Mouse (Mus musculus) neural tube, embryonic 11.5 days (tissue): Measurements from ENCODE around the gene Rgs3. TPM values are rescaled to one million over a fixed set of nuclear protein-coding genes. Genes with fewer than 3 reads are reported as not detected.

Experiments
- ATAC-seq: fragments of 200-750 bp; cut with Nextera tagmentation; 2 replicates; pipeline ENCODE4 v1.8.0; 2017; ENCODE audit warnings: moderate number of reproducible peaks, mild to moderate bottlenecking, moderate TSS enrichment, moderate library complexity; ENCODE audit not compliant: insufficient read depth, low FRiP score, low TSS enrichment
- DNase-seq: peaks from one replicate; pipeline ENCODE4 v3.0.0-alpha.2; 2015; ENCODE audit warnings: low spot score
- H3K27ac ChIP-seq: fragments of 300-500 bp; sonication (generic); 2 replicates; pipeline ENCODE4 v1.5.1; 2014; ENCODE audit warnings: low read depth, mild to moderate bottlenecking, low read length
- H3K27me3 ChIP-seq: fragments of 300-500 bp; sonication (generic); 2 replicates; pipeline ENCODE4 v1.6.1; 2014; ENCODE audit warnings: mild to moderate bottlenecking, low read length, mixed read lengths; ENCODE audit not compliant: control insufficient read depth, insufficient read depth
- H3K36me3 ChIP-seq: fragments of 300-500 bp; sonication (generic); 2 replicates; pipeline ENCODE4 v1.6.1; 2014; ENCODE audit warnings: mild to moderate bottlenecking, low read length, moderate library complexity, mixed read lengths; ENCODE audit not compliant: control insufficient read depth, insufficient read depth
- H3K4me1 ChIP-seq: fragments of 300-500 bp; sonication (generic); 2 replicates; pipeline ENCODE4 v1.6.1; 2014; ENCODE audit warnings: low read length, mixed read lengths; ENCODE audit not compliant: control insufficient read depth, insufficient read depth
- H3K4me2 ChIP-seq: fragments of 300-500 bp; sonication (generic); 2 replicates; pipeline ENCODE4 v1.6.1; 2014; ENCODE audit warnings: low read depth, mild to moderate bottlenecking, moderate library complexity
- H3K4me3 ChIP-seq: fragments of 300-500 bp; sonication (generic); 2 replicates; pipeline ENCODE4 v1.5.1; 2014; ENCODE audit warnings: low read depth, low read length
- H3K9ac ChIP-seq: fragments of 300-500 bp; sonication (generic); 2 replicates; pipeline ENCODE4 v1.6.1; 2014; ENCODE audit warnings: mild to moderate bottlenecking, low read length
- H3K9me3 ChIP-seq: fragments of 300-500 bp; sonication (generic); 2 replicates; pipeline ENCODE4 v1.6.1; 2016; ENCODE audit warnings: low read length; ENCODE audit not compliant: control insufficient read depth
- WGBS: fragments of 180-500 bp; shearing (Covaris S2); extraction: QIAGEN DNeasy Blood & Tissue Kit; methylation state at CpG from one replicate; pipeline ENCODE4 v1.1.7; 2014; 5-methylcytosine and 5-hydroxymethylcytosine counted together
- polyA plus RNA-seq: library from polyadenylated mRNA; unstranded; fragments of >200 nt; fragmentation: Nextera tagmentation; extraction: Ambion mirVana; gene quantifications from 2 replicates; pipeline ENCODE4 v1.2.1, GENCODE M21; 2014

Rgs3 gene
- polyA plus RNA-seq, 1 experiment from 2014 or later = 29.4 TPM

DNA sequence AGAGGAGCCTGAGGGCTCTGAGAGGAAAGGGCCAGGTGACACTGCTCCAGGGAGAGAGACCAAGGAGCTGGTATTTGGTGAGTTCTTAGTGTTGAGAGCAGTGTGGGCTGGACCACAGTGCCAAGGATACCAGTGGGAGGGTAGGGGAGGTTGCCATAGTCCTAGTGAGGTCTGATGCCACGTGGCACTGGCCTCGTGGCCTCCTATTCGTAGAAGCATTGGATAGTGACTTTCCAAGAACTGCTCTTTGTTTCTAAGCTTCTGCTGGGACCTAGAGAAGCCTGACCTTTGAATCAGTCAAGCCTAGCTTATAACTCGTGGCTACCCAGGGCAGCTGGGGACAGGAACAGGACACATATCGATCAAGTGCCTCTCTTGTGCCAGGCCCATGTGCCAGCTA lies 164.1 kb downstream of the Rgs3 start:
- Histone ChIP-seq H3K36me3 (no peaks in the 10 kb centered on the region), H3K27ac (no peak overlapping the region), H3K4me1 (no peaks in the 10 kb centered on the region), H3K27me3 (no peaks in the 10 kb centered on the region), H3K4me3 (no peak overlapping the region), H3K9me3 (no peaks in the 10 kb centered on the region), H3K9ac (no peak overlapping the region), H3K4me2 (no peak overlapping the region)
- no peak for ATAC-seq
- DNase-seq = no peak
- WGBS = 87% methylated on average over 5 of the region's 5 CpGs

DNA sequence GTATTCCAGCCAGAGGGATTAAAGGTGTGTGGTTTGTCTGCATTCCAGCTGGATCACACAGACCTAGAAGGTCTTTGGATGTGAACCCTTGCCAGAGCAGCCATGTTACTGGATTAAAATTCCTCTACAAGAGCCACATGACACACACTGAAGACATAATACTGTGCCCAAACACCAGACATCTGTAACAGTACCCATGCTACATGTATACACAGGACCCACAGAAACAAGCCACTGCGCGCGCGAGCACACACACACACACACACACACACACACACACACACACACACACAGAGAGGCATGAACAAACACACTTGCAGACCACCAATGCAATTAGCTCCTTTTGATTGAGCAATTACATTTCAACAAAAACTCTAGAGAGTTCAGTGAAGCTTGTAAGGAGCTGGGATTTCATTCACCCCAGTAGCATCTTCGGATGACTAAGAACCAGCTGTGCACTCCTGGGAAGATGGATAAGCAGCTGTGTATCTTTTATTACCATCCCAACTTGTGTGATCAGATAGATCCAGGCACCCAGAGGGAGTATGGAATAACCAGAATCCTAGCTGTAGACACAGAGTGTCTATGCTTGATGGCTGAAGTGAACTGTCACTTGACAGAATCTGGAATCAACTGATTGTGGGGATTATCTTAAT lies 166.8 kb downstream of the Rgs3 start:
- no peak for ATAC-seq
- Histone ChIP-seq H3K9me3 (no peaks in the 10 kb centered on the region), H3K4me2 (no peak overlapping the region), H3K4me1 (no peaks in the 10 kb centered on the region), H3K36me3 (no peaks in the 10 kb centered on the region), H3K9ac (no peak overlapping the region), H3K27me3 (no peaks in the 10 kb centered on the region), H3K27ac (no peak overlapping the region), H3K4me3 (no peak overlapping the region)
- WGBS = 93% methylated on average over 5 of the region's 5 CpGs
- no peak for DNase-seq

DNA sequence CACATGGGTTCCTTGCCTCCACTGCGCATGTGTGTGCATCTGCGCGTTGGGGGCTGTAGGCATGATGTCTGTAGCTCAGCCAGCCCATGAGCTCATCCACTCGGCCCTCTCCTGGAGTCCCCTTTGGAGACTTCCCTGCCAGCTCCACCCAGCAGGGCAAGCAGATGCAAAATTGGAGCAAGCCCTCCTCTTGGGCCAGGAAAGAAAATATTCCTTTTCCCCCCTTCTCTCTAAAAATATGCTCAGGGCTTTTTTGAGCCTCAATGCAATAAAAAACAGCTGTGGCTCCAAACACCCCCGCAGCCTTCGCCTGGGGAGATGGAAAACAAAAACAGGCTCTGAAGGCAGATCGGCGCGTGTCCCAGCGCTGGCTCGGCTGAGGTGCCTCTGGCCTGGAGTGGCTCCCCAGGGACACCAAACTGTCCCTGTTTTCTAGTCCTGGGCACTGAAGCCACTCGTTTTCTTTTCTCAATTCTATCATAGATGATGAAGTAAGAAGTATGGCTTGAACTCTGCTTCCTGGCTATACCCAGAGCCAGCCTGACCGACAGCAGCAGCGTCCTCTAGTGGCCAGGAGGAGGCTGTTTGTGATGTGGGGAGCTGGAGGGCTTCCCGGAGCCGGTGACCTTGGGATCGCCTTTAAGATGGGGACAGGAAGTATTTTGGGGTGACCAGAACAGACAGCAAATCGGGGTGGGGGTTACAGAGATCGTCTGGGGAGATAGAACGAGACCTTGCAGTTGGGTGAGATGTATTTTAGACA lies 168.1 kb downstream of the Rgs3 start:
- DNase-seq = no peak
- 65% methylated on average over 20 of the region's 20 CpGs for WGBS
- no peak overlapping the region for H3K9ac ChIP-seq

DNA sequence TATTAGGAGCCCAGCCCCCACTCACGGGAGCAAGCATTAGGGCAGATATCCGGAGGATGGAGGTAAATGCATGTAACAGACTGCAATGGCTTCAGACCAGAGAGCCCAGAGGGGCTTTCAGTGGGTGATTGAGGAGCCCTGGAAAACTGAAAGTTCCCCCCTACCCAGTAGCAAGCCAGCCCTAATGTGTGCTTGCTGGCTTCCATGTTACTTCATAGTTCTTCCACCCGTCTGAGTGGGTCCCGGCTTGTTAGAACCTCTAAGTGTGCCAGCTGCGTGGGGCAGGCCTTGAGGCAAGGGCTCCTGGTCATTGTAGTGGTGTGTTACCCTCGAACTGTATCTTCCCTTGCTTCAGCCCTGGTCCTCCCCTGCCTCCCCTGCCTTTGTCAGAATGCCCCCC lies 168.8 kb downstream of the Rgs3 start:
- H3K27me3 ChIP-seq = no peaks in the 10 kb centered on the region
- no peaks in the 10 kb centered on the region for H3K9me3 ChIP-seq
- WGBS = 87% methylated on average over 6 of the region's 6 CpGs
- no peak overlapping the region for H3K4me3 ChIP-seq
- no peak overlapping the region for H3K4me2 ChIP-seq
- no peak for DNase-seq
- no peaks in the 10 kb centered on the region for H3K36me3 ChIP-seq
- no peak overlapping the region for H3K27ac ChIP-seq
- H3K9ac ChIP-seq = no peak overlapping the region
- no peak for ATAC-seq
- H3K4me1 ChIP-seq = no peaks in the 10 kb centered on the region

More for the DNA sequence above, 168.1 kb downstream of the Rgs3 start:
- no peaks in the 10 kb centered on the region for H3K27me3 ChIP-seq
- H3K27ac ChIP-seq = no peak overlapping the region
- H3K36me3 ChIP-seq = no peaks in the 10 kb centered on the region
- no peaks in the 10 kb centered on the region for H3K9me3 ChIP-seq
- no peak for ATAC-seq
- H3K4me2 ChIP-seq = no peak overlapping the region
- H3K4me1 ChIP-seq = no peaks in the 10 kb centered on the region
- H3K4me3 ChIP-seq = no peak overlapping the region

DNA sequence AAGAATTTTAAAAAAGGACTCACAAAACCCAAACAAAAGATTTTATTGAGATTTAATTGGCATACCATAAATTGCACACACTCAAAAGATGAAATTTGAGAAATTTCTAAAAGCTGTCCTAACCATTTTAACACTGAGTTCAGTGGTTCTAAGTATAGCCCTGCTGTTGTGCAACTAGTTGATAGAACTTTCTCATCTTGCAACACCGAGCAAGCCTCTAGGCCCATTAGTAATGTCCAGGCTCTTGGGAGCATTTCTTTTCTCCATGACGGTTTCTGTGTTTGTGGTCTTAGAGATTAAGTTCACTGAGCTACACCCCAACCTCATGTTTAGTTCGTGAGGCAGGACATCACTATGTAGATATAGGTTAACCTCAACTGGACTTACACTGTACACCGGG lies 169.5 kb downstream of the Rgs3 start:
- DNase-seq (no peak), ATAC-seq (no peak)
- H3K4me2 ChIP-seq = no peak overlapping the region
- no peaks in the 10 kb centered on the region for H3K4me1 ChIP-seq
- H3K36me3 ChIP-seq = no peaks in the 10 kb centered on the region
- no peaks in the 10 kb centered on the region for H3K9me3 ChIP-seq
- H3K9ac ChIP-seq = no peak overlapping the region
- no peak overlapping the region for H3K27ac ChIP-seq
- WGBS = 87% methylated on average over 4 of the region's 4 CpGs
- no peak overlapping the region for H3K4me3 ChIP-seq
- no peaks in the 10 kb centered on the region for H3K27me3 ChIP-seq

DNA sequence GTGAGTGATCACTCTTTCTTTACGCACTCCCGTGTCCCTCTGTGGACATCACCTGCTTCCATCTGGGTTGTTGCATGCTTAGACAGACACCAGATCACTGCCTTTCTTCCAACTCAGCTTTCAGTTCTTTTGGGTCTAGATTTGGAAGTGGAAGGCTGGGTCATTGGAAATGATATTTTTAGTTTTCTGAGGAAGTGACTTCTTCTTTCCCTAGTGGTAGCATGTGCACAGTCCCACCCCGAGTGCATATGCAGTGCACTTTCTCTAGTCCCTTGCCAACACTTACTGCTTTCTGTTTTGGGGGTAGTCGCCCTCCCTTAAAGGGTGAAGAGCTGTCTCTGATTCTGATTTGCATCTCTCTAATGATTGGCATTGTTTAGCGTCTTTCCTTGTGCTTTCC lies 170.3 kb downstream of the Rgs3 start:
- ATAC-seq = no peak
- Histone ChIP-seq H3K9me3 (no peaks in the 10 kb centered on the region), H3K27ac (no peak overlapping the region), H3K4me2 (no peak overlapping the region), H3K27me3 (no peaks in the 10 kb centered on the region), H3K9ac (no peak overlapping the region), H3K36me3 (no peaks in the 10 kb centered on the region), H3K4me3 (no peak overlapping the region), H3K4me1 (no peaks in the 10 kb centered on the region)
- WGBS = 78% methylated on average over 5 of the region's 5 CpGs
- DNase-seq = no peak

DNA sequence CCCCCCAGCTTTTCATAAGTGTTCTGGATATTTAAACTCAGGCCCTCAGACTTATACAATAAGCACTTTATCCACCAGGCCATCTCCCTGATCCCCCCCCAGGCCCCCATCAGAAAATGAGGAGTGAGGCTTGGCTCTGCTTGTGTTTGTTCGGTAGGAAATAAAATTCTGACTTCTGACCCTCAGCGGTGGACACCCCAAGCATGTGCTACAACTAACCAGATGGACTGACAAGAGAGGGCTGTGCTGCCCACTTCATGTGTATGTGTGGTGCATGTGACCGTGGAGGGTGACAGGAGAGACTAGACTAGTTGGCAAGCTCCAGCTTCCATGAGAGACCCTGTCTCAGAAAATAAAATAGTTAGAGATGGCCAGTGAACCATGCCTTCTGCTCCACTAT lies 171.2 kb downstream of the Rgs3 start:
- no peaks in the 10 kb centered on the region for H3K4me1 ChIP-seq
- DNase-seq = no peak
- no peak overlapping the region for H3K4me3 ChIP-seq
- H3K27me3 ChIP-seq = no peaks in the 10 kb centered on the region
- H3K4me2 ChIP-seq = no peak overlapping the region
- no peaks in the 10 kb centered on the region for H3K36me3 ChIP-seq
- WGBS = 84% methylated on average over 3 of the region's 3 CpGs
- no peak overlapping the region for H3K9ac ChIP-seq
- no peaks in the 10 kb centered on the region for H3K9me3 ChIP-seq
- ATAC-seq = no peak
- no peak overlapping the region for H3K27ac ChIP-seq

DNA sequence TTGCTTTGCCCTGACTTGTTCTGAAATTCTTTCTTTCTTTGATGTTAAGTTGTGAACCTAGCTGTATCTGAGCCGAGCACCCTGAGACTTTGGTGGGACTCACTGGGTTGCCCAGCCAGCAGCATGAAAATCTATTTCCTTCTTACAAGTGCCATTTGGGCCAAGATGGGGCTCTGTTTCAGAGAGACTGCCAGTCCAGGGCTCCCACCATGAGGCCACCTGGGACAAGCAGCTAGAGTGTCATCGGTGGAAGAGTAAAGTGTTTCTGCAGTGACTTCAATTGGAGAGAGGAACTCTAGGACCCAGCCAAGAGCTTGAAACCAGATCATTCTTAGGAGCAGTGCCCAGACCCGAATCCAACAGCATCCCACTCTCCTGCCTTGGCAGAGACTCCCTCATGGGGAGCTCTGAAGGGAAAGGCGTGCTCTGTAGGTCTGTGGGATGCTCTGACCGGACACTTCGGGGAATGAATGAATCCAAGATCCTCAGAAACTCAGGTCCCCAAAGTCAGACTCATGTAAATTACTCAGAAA lies 171.9 kb downstream of the Rgs3 start:
- WGBS = 88% methylated on average over 6 of the region's 6 CpGs
- no peaks in the 10 kb centered on the region for H3K27me3 ChIP-seq
- H3K4me3 ChIP-seq = no peak overlapping the region
- H3K4me2 ChIP-seq = no peak overlapping the region
- no peaks in the 10 kb centered on the region for H3K4me1 ChIP-seq
- H3K36me3 ChIP-seq = no peaks in the 10 kb centered on the region
- no peaks in the 10 kb centered on the region for H3K9me3 ChIP-seq
- ATAC-seq (no peak), DNase-seq (no peak)
- no peak overlapping the region for H3K27ac ChIP-seq
- H3K9ac ChIP-seq = no peak overlapping the region

DNA sequence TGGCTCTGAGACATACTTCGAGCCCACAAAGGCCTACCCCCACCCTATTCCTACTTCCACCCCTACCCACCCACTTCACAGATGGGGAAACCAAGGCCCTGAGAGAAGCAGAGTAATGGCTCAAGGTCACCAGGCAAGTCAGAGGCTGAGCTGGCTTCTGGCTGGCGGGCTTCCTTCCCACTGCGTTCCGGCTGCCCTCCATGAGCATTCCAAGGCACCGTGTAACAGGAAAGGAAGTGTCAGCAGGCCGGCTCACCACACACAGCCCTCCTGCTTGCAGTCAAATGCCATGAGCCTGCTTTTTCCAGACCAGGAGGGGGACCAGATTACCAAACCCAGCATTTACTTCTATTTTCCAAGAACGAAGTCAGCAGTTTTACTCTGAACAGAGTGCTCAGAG lies 172.4 kb downstream of the Rgs3 start:
- 77% methylated on average over 7 of the region's 7 CpGs for WGBS
- Histone ChIP-seq H3K27me3 (no peaks in the 10 kb centered on the region), H3K27ac (no peak overlapping the region), H3K36me3 (no peaks in the 10 kb centered on the region), H3K9me3 (no peaks in the 10 kb centered on the region), H3K4me1 (no peaks in the 10 kb centered on the region), H3K9ac (no peak overlapping the region), H3K4me3 (no peak overlapping the region), H3K4me2 (no peak overlapping the region)
- ATAC-seq (no peak), DNase-seq (no peak)
